Mouse (Mus musculus) kidney, embryonic 14.5 days (tissue): ENCODE data around the gene Sh2b1. TPM values are rescaled to one million over a fixed set of nuclear protein-coding genes. Genes with fewer than 3 reads are reported as not detected.
A peak's percentile ranks its signal among the peaks of the same experiment; 100 is the strongest.

Experiments
- ATAC-seq: fragments of 200-750 bp; cut with Nextera tagmentation; 2 replicates; pipeline ENCODE4 v1.8.0; 2017; ENCODE audit warnings: moderate number of reproducible peaks, mild to moderate bottlenecking, moderate TSS enrichment, moderate library complexity; ENCODE audit not compliant: low FRiP score, low TSS enrichment
- H3K27ac ChIP-seq: fragments of 300-500 bp; sonication (generic); 2 replicates; pipeline ENCODE4 v1.5.1; 2014; ENCODE audit warnings: low read depth, mild to moderate bottlenecking, low read length, moderate library complexity, mixed read lengths
- H3K27me3 ChIP-seq: fragments of 300-500 bp; sonication (generic); 2 replicates; pipeline ENCODE4 v1.6.1; 2014; ENCODE audit warnings: mild to moderate bottlenecking, low read length; ENCODE audit not compliant: control insufficient read depth, insufficient read depth
- H3K36me3 ChIP-seq: fragments of 300-500 bp; sonication (generic); 2 replicates; pipeline ENCODE4 v1.6.1; 2014; ENCODE audit warnings: low read length, mixed read lengths; ENCODE audit not compliant: control insufficient read depth, insufficient read depth
- H3K4me1 ChIP-seq: fragments of 300-500 bp; sonication (generic); 2 replicates; pipeline ENCODE4 v1.6.1; 2014; ENCODE audit warnings: low read length, mixed read lengths; ENCODE audit not compliant: control insufficient read depth, insufficient read depth
- H3K4me2 ChIP-seq: fragments of 300-500 bp; sonication (generic); replicated peaks from 2 replicates; pipeline ENCODE4 v1.6.1; 2014; ENCODE audit warnings: low read depth, mild to moderate bottlenecking, low read length
- H3K4me3 ChIP-seq: fragments of 300-500 bp; sonication (generic); 2 replicates; pipeline ENCODE4 v1.5.1; 2014; ENCODE audit warnings: mild to moderate bottlenecking, low read length
- H3K9ac ChIP-seq: fragments of 300-500 bp; sonication (generic); 2 replicates; pipeline ENCODE4 v1.6.1; 2014; ENCODE audit warnings: low read depth, mild to moderate bottlenecking, low read length, moderate library complexity
- H3K9me3 ChIP-seq: fragments of 300-500 bp; sonication (generic); 2 replicates; pipeline ENCODE4 v1.6.1; 2016; ENCODE audit warnings: low read length; ENCODE audit not compliant: control insufficient read depth
- WGBS: fragments of 180-500 bp; shearing (Covaris S2); extraction: QIAGEN DNeasy Blood & Tissue Kit; methylation state at CpG from one replicate; pipeline ENCODE4 v1.1.7; 2014; 5-methylcytosine and 5-hydroxymethylcytosine counted together
- polyA plus RNA-seq: library from polyadenylated mRNA; unstranded; fragments of >200 nt; fragmentation: Nextera tagmentation; extraction: Ambion mirVana; gene quantifications from 2 replicates; pipeline ENCODE4 v1.2.1, GENCODE M21; 2014

Gene Sh2b1
- polyA plus RNA-seq, 1 experiment from 2014 or later: 47.1 TPM

DNA sequence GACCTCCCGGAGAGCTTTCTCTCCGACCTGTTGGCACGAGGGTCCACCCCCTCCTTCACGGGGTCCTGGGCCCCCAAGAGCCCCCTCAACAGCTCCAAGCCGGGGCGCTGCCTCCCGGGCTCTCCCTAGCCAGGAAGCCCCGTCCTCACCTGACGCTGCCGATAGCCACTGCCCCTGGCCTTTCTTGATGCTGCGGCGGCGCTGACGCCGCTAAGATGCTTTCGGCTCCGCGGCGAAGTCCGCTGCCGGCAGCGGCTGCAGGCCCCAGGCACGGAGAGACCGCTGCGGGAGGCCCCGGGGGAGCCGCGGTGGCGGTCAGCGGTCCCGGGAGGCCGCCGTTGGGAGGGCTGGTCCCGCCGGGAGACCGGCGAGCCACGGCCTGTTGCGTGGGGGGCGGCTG lies 27.5 kb upstream of the Sh2b1 start:
- peak overlapping the region; percentile 100 for H3K9ac ChIP-seq
- peak overlapping the region; percentile 100 for H3K4me3 ChIP-seq
- peak overlapping the region; percentile 100 for H3K27ac ChIP-seq
- H3K4me1 ChIP-seq: no peaks in the 10 kb centered on the region; the same call in 1 of the 2 replicates
- no peaks in the 10 kb centered on the region for H3K9me3 ChIP-seq
- no peak for ATAC-seq
- H3K4me2 ChIP-seq: peak overlapping the region; percentile 35
- H3K27me3 ChIP-seq: no peaks in the 10 kb centered on the region
- WGBS: 0% methylated on average over 40 of the region's 40 CpGs
- H3K36me3 ChIP-seq: peaks cover 36% of the 10 kb centered on the region

DNA sequence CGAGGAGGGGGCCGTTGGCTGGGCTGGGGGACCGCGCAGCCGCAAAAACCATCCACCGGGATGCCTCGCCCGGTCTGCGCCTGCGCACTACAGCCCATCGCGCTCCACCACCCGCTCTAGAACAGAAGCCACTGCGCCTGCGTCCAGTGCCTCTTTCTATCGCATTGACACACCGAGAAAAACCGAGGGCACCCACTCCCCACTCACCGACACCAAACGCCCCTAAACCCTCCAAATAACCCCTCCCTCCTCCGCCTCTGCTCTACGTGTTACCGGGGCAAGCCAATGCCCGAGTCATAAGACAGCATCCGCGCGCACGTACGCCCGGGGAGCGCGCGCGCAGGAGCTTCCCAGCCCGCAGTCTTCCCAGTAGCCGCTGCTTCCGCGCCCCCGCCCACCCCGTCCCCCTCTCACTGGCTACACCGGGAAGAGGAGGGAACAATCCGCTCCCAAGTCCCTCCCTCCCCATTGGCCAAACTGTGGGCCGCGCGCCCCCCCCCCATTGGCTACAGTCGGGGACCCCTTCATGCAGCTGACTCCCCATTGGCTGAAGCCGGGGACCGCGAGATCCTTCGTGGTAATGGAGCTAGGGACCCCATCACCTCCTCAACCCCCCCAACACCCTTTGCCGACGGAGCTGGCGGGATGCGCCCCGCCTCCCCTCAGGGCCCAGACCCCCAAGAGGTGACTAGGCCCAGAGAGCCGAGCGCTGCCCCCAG lies 27.0 kb upstream of the Sh2b1 start:
- no peaks in the 10 kb centered on the region; the same call in 1 of the 2 replicates for H3K4me1 ChIP-seq
- peak overlapping the region; percentile 100 for H3K9ac ChIP-seq
- H3K4me3 ChIP-seq: peak overlapping the region; percentile 100

DNA sequence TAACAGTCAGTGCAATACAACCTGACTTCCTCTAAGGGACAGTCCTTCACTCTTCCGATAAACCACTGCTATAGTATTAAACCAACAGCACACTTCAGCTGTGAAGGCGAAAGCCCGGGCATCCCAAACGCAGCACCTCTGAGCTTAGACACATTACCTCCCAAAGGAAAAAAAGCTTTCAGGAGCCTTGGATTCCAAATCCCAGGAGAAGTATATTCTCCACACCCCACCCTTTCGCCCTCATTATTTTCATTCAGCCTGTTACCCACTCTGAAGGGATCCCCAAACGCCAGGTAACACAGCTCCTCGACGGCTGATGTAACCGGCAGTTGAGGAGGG lies 26.4 kb upstream of the Sh2b1 start:
- Histone ChIP-seq H3K4me1 (no peaks in the 10 kb centered on the region; the same call in 1 of the 2 replicates), H3K9ac (peak overlapping the region; percentile 100), H3K27ac (peak overlapping the region; percentile 89), H3K4me2 (peak overlapping the region; percentile 72), H3K27me3 (no peaks in the 10 kb centered on the region), H3K36me3 (peaks cover 47% of the 10 kb centered on the region), H3K9me3 (no peaks in the 10 kb centered on the region), H3K4me3 (peak overlapping the region; percentile 100)
- WGBS: 6% methylated on average over 9 of the region's 9 CpGs
- no peak for ATAC-seq

More for the DNA sequence above, 27.0 kb upstream of the Sh2b1 start:
- H3K9me3 ChIP-seq: no peaks in the 10 kb centered on the region
- no peaks in the 10 kb centered on the region for H3K27me3 ChIP-seq
- H3K4me2 ChIP-seq: peak overlapping the region; percentile 72
- peak overlapping the region; percentile 100 for H3K27ac ChIP-seq
- peaks cover 41% of the 10 kb centered on the region for H3K36me3 ChIP-seq
- ATAC-seq: peak; percentile 94
- under 1% methylated on average over 50 of the region's 57 CpGs for WGBS

DNA sequence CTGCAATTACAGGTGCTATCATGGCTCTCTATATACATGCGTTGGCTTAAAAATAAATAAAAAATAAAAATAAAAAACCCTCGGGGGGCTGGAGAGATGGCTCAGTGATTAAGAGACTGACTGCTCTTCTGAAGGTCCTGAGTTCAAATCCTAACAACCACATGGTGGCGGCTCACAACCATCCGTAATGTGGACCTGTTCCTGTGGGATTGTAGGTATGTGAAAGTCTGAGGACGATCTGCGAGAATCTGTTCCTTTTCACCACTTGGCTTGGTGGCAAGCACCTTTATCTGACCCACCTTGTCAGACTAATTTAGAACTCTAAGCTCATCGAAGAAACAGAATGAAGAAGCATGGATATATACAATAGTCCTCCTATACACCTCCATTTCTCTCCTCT lies 24.2 kb upstream of the Sh2b1 start:
- Histone ChIP-seq H3K27me3 (no peaks in the 10 kb centered on the region), H3K4me2 (no peak overlapping the region), H3K9me3 (no peaks in the 10 kb centered on the region), H3K27ac (no peak overlapping the region), H3K9ac (no peak overlapping the region), H3K4me3 (no peak overlapping the region), H3K4me1 (no peaks in the 10 kb centered on the region; the same call in 1 of the 2 replicates), H3K36me3 (peaks cover 69% of the 10 kb centered on the region)
- ATAC-seq: no peak
- WGBS: 95% methylated on average over 7 of the region's 7 CpGs

DNA sequence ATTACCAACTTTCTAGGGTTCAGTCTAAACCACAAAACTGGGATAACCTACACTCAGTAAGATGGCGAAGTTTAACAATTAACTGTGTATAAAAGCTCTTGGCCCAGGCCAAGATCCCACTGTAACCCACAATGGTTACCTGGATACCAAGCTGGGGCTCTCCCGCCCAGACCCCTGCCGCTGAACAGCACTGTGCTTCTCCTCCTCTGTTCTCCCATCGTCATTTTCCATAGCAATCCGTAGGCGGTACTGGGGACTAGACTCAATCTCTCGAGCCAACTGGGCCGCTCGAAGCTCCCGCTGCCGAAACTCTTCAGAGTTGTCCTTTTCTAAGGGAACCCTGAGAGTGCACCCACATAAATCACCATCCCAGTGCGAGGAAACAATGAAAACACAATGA lies 22.7 kb upstream of the Sh2b1 start:
- no peaks in the 10 kb centered on the region for H3K27me3 ChIP-seq
- no peak for ATAC-seq
- peaks cover 84% of the 10 kb centered on the region for H3K36me3 ChIP-seq
- no peak overlapping the region for H3K4me2 ChIP-seq
- no peaks in the 10 kb centered on the region for H3K9me3 ChIP-seq
- no peak overlapping the region for H3K9ac ChIP-seq
- no peak overlapping the region for H3K27ac ChIP-seq
- no peak overlapping the region for H3K4me3 ChIP-seq
- no peaks in the 10 kb centered on the region; the same call in 1 of the 2 replicates for H3K4me1 ChIP-seq
- 92% methylated on average over 12 of the region's 12 CpGs for WGBS

DNA sequence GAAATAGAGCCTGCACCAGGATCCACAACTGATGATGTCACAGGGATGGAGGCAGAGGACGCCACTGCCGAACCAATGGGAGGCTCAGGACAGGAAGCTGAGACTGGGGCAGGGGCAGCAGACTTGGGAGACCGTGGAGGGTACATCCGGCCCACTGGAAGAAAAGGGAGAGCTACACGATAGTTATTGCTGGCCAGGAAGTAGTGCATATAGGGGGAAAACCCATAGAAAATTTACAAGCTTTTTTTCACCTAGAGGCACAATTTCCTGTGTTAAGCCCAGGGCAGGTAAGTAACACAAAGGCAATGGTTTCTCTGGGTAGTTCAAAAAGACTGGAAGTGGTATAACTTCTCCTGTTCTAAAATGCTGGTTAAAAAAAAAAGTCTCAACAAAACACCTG lies 21.3 kb upstream of the Sh2b1 start:
- no peak overlapping the region for H3K4me3 ChIP-seq
- no peak overlapping the region for H3K27ac ChIP-seq
- no peaks in the 10 kb centered on the region; the same call in 1 of the 2 replicates for H3K4me1 ChIP-seq
- ATAC-seq: no peak
- H3K4me2 ChIP-seq: no peak overlapping the region
- 90% methylated on average over 5 of the region's 5 CpGs for WGBS
- H3K36me3 ChIP-seq: peaks cover 98% of the 10 kb centered on the region
- no peaks in the 10 kb centered on the region for H3K27me3 ChIP-seq
- H3K9me3 ChIP-seq: no peaks in the 10 kb centered on the region
- H3K9ac ChIP-seq: no peak overlapping the region

DNA sequence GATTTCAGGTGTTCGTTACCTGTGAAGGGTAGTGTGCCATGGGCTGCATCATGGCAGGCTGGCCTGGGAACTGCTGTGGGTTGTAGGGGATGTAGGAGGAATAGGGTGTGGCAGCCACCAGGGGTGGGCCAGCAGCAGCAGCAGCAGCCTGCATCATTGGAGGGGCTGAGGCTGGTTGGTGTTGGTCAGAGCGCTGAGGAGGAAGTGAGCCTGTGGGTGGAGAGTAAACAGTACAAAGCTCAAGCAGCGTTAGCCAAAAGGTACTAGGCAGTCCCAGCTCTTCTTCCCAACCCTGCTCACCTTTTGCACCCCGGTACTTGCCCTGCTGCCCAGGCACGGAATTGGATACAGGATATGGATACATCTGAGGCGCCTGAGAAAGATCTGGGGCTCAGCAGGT lies 18.9 kb upstream of the Sh2b1 start:
- 83% methylated on average over 6 of the region's 6 CpGs for WGBS
- no peak overlapping the region for H3K4me3 ChIP-seq
- peaks cover 97% of the 10 kb centered on the region for H3K36me3 ChIP-seq
- H3K27ac ChIP-seq: no peak overlapping the region
- no peaks in the 10 kb centered on the region for H3K27me3 ChIP-seq
- H3K9ac ChIP-seq: no peak overlapping the region
- no peak overlapping the region for H3K4me2 ChIP-seq
- no peak for ATAC-seq
- no peaks in the 10 kb centered on the region for H3K4me1 ChIP-seq
- no peaks in the 10 kb centered on the region for H3K9me3 ChIP-seq

DNA sequence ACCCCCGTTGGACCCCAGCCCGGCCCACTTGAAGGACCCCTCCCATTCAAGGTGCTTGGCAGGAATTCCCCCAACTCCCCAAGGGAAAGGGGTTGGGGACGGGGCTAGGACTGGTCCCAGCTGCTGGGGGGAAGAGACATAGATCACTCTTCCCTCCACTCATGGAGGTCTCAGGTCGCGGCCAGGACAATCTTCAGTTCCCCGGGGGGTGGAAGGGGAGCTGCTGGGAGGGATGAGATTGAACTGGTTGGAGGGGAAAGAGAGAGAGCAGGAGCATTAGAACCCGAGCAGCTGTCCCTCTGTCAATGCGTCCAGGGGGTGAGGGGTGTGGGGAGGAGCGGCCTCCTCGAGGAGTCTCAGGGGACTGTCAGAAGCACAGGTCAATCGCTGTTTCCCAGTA lies 16.7 kb upstream of the Sh2b1 start:
- no peak overlapping the region for H3K27ac ChIP-seq
- H3K4me1 ChIP-seq: 0 out of 2 replicates have a peak, but pooled peaks cover 3% of the 10 kb centered on the region
- H3K27me3 ChIP-seq: no peaks in the 10 kb centered on the region
- WGBS: 46% methylated on average over 10 of the region's 11 CpGs
- ATAC-seq: no peak
- H3K4me2 ChIP-seq: no peak overlapping the region
- H3K4me3 ChIP-seq: no peak overlapping the region
- no peaks in the 10 kb centered on the region for H3K9me3 ChIP-seq
- H3K9ac ChIP-seq: no peak overlapping the region
- H3K36me3 ChIP-seq: peaks cover 83% of the 10 kb centered on the region

DNA sequence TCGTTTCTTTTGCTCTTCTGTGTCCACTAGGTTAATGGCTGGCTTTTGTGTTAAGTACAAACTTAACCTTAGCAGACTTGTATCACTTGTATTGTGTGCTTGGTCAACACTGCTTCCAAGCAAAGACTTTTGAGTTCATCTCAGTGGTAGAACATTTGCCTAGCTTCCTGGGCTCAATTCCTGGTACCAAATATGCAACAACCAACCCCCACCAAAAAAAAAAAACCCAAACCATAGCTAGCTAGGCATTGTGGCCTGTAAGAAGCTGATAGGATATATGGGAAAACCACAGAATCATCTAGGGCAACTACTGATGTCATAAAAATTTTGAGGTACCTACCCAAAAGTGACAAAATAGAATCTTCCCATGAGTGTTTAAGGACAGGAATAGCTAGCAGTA lies 15.8 kb upstream of the Sh2b1 start:
- H3K4me1 ChIP-seq: 0 out of 2 replicates have a peak, but pooled peaks cover 3% of the 10 kb centered on the region
- no peak overlapping the region for H3K9ac ChIP-seq
- no peak overlapping the region for H3K4me2 ChIP-seq
- H3K27me3 ChIP-seq: no peaks in the 10 kb centered on the region
- H3K36me3 ChIP-seq: peaks cover 74% of the 10 kb centered on the region
- no peaks in the 10 kb centered on the region for H3K9me3 ChIP-seq
- 83% methylated on average over 1 of the region's 1 CpGs for whole genome bisulfite sequencing
- H3K27ac ChIP-seq: no peak overlapping the region
- H3K4me3 ChIP-seq: no peak overlapping the region
- ATAC-seq: no peak
